Mouse (Mus musculus) heart, adult 2 months (tissue): Measurements from ENCODE around the gene Ugt1a6a.

Source experiments
- CTCF ChIP-seq: fragments of 200-600 bp; IDR thresholded peaks from 2 replicates; pipeline ENCODE4 v1.8.1; 2022; ENCODE audit warnings: antibody characterized with exemption, mild to moderate bottlenecking, moderate library complexity
- POLR2A ChIP-seq: fragments of 200-500 bp; IDR thresholded peaks from 2 replicates; pipeline ENCODE4 v1.6.1; 2011; ENCODE audit warnings: mild to moderate bottlenecking, low read depth, low read length, control low read depth; ENCODE audit not compliant: insufficient read depth

GRCm38 (mm10) chr1:88230981-88231802, 96.6 kb downstream of the Ugt1a6a start:
- TF ChIP-seq POLR2A (no peak), CTCF (no peak)
